Mouse (Mus musculus) kidney, adult 18-20 months (tissue): ENCODE measurements around the gene Tas1r2.

Source experiments
- DNase-seq: peaks from one replicate; pipeline ENCODE4 v3.0.0; 2021

Gene Tas1r2

GRCm38 (mm10) chr4:139710467-139711334, 57.4 kb downstream of the Tas1r2 start:
- no peak for DNase-seq

- peak; percentile 3 for DNase-seq
These were observed 62.0 kb downstream of the Tas1r2 start for GRCm38 (mm10) chr4:139715241-139715932.

- DNase-seq: no peak
These were observed 63.3 kb downstream of the Tas1r2 start for GRCm38 (mm10) chr4:139716477-139717169.

GRCm38 (mm10) chr4:139718978-139719377, 65.6 kb downstream of the Tas1r2 start:
- DNase-seq: no peak
